8 mouse cellular contexts compared by ENCODE assay signal in genomic region chr19:56997164-56997599, GRCm38 (mm10). TPM values are rescaled to one million over a fixed set of nuclear protein-coding genes. Genes with fewer than 3 reads are reported as not detected.
DNase-seq lines count a peak whose midpoint lies in the region; ATAC-seq lines count a peak whose summit lies in the region.

No protein-coding gene starts in this region.

- H3K9me3 ChIP-seq in heart, embryonic 12.5 days (replicated peaks), result no peaks in the 10 kb centered on the region
- no peaks in the 10 kb centered on the region for H3K9me3 ChIP-seq in kidney, embryonic 16.5 days (ENCODE audit: low read length)

- WGBS in heart, embryonic 12.5 days, result 3% methylated on average over 10 of the region's 10 CpGs
- WGBS in kidney, embryonic 16.5 days, result 1% methylated on average over 10 of the region's 10 CpGs

- peak; percentile 45; the same call in 1 of the 2 replicates for ATAC-seq in heart, embryonic 12.5 days (ENCODE audit: insufficient number of reproducible peaks, low FRiP score)
- peak; percentile 92 for ATAC-seq in kidney, embryonic 16.5 days (ENCODE audit: low FRiP score, low TSS enrichment)
- ATAC-seq in frontal cortex, adult (ENCODE audit: low TSS enrichment), result no peak
- no peak for ATAC-seq in erythroblast, adult 5-6 weeks (replicated peaks; ENCODE audit: low FRiP score, poor library complexity, severe bottlenecking)

- H3K36me3 ChIP-seq in heart, embryonic 12.5 days, result no peaks in the 10 kb centered on the region
- no peaks in the 10 kb centered on the region for H3K36me3 ChIP-seq in kidney, embryonic 16.5 days (ENCODE audit: insufficient read depth, low read length)

- H3K4me3 ChIP-seq in heart, embryonic 12.5 days, result peak overlapping the region; percentile 22; the same call in 1 of the 2 replicates
- peak overlapping the region; percentile 27 for H3K4me3 ChIP-seq in kidney, embryonic 16.5 days (ENCODE audit: low read length)

- peak; percentile 44 for DNase-seq in MN1 (ENCODE audit: low spot score)
- DNase-seq in embryo, embryonic 11 days, result peak; percentile 88
- peak; percentile 78 for DNase-seq in lung, postnatal 25 days (ENCODE audit: low spot score)
- no peak for DNase-seq in frontal cortex, postnatal 25 days (ENCODE audit: low spot score in 2 of 2)

- H3K27me3 ChIP-seq in heart, embryonic 12.5 days (replicated peaks), result no peaks in the 10 kb centered on the region
- no peaks in the 10 kb centered on the region for H3K27me3 ChIP-seq in kidney, embryonic 16.5 days (ENCODE audit: insufficient read depth, low read length)

- H3K9ac ChIP-seq in heart, embryonic 12.5 days, result 0 out of 2 replicates have a peak overlapping the region, but pooled peaks have one; percentile 39
- H3K9ac ChIP-seq in kidney, embryonic 16.5 days (replicated peaks; ENCODE audit: low read length), result peak overlapping the region; percentile 49; the same call in 1 of the 2 replicates

- peak overlapping the region; percentile 57 for H3K4me2 ChIP-seq in heart, embryonic 12.5 days
- peak overlapping the region; percentile 44 for H3K4me2 ChIP-seq in kidney, embryonic 16.5 days (replicated peaks; ENCODE audit: low read depth, low read length)

- peaks cover 16% of the 10 kb centered on the region for H3K4me1 ChIP-seq in heart, embryonic 12.5 days (replicated peaks)
- peaks cover 34% of the 10 kb centered on the region for H3K4me1 ChIP-seq in kidney, embryonic 16.5 days (ENCODE audit: insufficient read depth, low read length)

- peak overlapping the region; percentile 45 for H3K27ac ChIP-seq in heart, embryonic 12.5 days (ENCODE audit: poor library complexity, severe bottlenecking)
- peak overlapping the region; percentile 69 for H3K27ac ChIP-seq in kidney, embryonic 16.5 days (ENCODE audit: low read length)

RNA-seq across cellular contexts. Expression of gene Afap1l2, which starts 10.8 kb away (rescaled TPM):
- 0.92 and 1.1 TPM in 2 replicates for polyA plus RNA-seq in heart, embryonic 12.5 days (2016; fragmentation: Nextera tagmentation; extraction: Ambion mirVana)
- 22.0 and 22.3 TPM in 2 replicates for polyA plus RNA-seq in kidney, embryonic 16.5 days (2015; fragmentation: Nextera tagmentation; extraction: Ambion mirVana)
- total RNA-seq in erythroblast, adult 5-6 weeks (2015; ENCODE audit: low replicate concordance), result 5.2 TPM in 1 of 2 replicates, not detected in the other
- 0.34 TPM in 1 of 2 replicates, not detected in the other for total RNA-seq in erythroblast, adult 5-6 weeks (2017; ENCODE audit: low replicate concordance)

Comparison
In these comparisons a context has a peak if more than half of its experiments do, and no peak if none do; other contexts are left out.
1. DNase-seq: peak in MN1 (single experiment), embryo, embryonic 11 days (single experiment) and lung, postnatal 25 days (single experiment); none in frontal cortex, postnatal 25 days (0 of 2).
2. ATAC-seq: peak in heart, embryonic 12.5 days (single experiment) and kidney, embryonic 16.5 days (single experiment); none in frontal cortex, adult (single experiment) and erythroblast, adult 5-6 weeks (single experiment).
3. RNA of gene Afap1l2, which starts 10.8 kb away (polyA plus RNA-seq): 22.0 to 22.3 TPM in kidney, embryonic 16.5 days; 0.92 to 1.1 TPM in heart, embryonic 12.5 days; every median in the first group is over 10 times any median in the second.